Mouse (Mus musculus): Measurements from ENCODE around the gene Cabin1. TPM values are rescaled to one million over a fixed set of nuclear protein-coding genes. Genes with fewer than 3 reads are reported as not detected.
"Not testable (repeated sequence)": the region's sequence is repeated elsewhere in the genome, so short reads cannot be mapped to it uniquely, and the experiment has no call there.

Gene Cabin1
- polyA plus RNA-seq, 1 experiment from 2014 or later = 36.6 TPM

DNA sequence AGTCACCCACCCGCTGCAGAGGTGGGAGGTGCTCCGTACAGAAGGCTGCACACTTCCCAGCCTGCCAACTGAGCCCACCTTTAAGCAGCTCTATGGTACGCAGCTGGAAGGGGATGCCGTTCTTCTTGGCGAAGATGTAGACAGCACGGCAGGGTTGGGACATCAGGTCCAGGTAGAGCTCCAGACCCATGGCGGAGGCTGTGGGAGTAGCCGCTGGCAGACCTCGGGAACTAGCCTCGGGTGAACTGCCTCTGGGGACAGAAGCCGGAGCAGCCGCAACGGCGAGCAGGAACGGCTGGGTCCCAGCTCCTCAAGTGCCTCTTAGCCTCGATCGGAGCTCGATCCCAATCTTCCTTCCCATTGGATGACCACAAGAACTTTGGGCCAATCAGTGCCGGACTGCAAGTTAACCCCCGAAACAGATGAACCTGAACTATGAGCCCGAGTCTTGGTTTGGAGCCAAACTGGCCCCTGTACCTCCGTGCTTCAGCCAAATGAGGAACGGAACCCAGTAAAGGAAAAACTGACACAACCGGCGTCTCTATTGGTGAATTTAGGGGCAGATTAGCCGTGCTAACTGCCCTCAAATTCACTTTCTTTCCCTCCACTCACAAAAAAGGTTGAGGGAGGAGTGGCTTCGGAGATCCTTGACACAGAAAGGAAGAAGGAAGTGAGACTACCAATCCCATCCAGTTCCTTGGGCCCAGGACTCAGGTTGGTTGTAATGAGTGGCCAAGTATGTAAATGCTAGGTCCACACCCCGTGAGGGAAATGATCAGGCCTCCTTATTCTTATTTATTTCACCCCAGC is 16.8 kb upstream of the Cabin1 start, which contains the start of the genes Gm20441 and Gstt3:
Gm20441 (minus strand) TSS at position 186 of the 810 bp plus-strand sequence.
Gstt3 (minus strand) TSS at position 646 of the 810 bp plus-strand sequence.
- 1% methylated on average over 28 of the region's 28 CpGs for WGBS
- peaks cover 56% of the 10 kb centered on the region for H3K27me3 ChIP-seq (ENCODE audit: poor library complexity, severe bottlenecking)
- peaks cover 19% of the 10 kb centered on the region for H3K4me1 ChIP-seq
- peak; percentile 67 for DNase-seq (ENCODE audit: extremely low spot score, low spot score)
- 0 out of 2 replicates have a peak within 1 kb of the TSS, but pooled peaks have one; percentile 32 for H3K27ac ChIP-seq
- no peaks in the 10 kb centered on the region for H3K36me3 ChIP-seq (replicated peaks)
- peak within 1 kb of the TSS; percentile 61 for H3K4me3 ChIP-seq
- H3K9me3 ChIP-seq = no peaks in the 10 kb centered on the region

DNA sequence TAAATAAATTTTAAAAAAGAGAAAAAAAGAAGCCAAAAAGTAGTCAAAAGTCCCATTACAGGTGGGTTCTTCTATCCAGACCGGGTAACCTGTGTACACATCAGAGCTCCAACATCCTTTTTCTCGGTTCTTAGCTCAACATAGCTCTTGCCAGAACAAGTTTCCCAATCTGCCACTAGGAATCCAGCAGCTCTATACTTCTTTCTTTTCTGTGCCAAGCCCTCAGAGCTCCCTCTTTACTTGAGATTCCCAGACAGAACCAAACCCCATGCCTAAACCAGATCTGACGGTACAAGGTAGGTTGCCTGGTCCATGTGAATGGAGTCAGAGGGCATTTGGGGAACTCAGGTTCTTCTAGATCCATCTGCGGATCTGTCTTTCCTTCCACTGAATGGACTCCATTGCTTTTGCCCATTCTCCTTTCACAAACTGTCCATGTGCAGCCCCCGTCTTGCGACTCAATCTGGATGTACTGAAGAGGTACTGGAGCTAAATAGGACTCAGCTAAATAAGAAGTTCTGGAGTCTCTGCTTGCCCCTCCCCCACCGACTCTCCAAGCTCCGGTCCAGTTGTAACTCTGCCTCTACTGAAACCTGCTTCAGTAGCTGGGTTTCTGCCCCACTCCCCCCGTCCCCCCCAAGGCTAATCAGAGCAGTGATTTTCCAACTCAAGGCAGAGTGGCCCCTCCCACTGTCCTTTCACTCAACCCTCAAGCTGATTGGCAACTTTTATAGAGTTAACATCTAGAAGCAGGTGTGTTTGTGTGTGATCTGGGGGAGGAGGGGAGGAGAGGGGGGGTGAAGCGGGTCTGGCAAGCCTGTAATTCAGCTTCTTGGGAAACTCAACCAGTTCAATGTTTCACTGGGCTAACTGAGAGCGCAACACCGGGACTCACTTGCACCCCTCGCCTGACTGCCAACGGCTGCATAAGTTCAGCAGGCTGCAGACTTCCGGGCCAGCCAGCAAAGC is 15.3 kb upstream of the Cabin1 start:
- no peak for DNase-seq (ENCODE audit: extremely low spot score, low spot score)
- H3K4me3 ChIP-seq = peak overlapping the region; percentile 61
- H3K27me3 ChIP-seq (ENCODE audit: poor library complexity, severe bottlenecking) = peaks cover 56% of the 10 kb centered on the region
- H3K9me3 ChIP-seq = no peaks in the 10 kb centered on the region
- H3K36me3 ChIP-seq (replicated peaks) = no peaks in the 10 kb centered on the region
- no peak overlapping the region for H3K27ac ChIP-seq
- 41% methylated on average over 15 of the region's 15 CpGs for WGBS
- peaks cover 19% of the 10 kb centered on the region for H3K4me1 ChIP-seq

DNA sequence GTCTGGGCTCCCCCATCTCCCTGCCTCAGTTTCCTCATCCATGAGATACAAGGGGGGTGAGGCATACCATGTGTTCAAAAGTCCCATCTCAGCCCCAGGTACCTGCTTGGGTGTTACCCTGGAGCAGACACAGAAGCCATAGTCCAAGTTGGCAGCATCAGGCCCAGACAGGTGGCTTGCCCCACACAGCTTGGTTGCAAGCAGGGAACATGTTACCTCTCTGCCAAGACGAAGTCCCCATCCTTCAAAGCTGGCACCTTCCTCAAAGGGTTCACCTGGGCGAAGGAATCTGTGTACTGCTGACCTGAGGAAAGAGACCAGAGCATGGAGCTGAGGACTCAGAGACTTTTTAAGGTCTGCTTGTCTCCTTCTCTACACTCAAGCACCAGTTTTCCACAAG is 13.7 kb upstream of the Cabin1 start:
- WGBS = 90% methylated on average over 2 of the region's 2 CpGs
- Histone ChIP-seq H3K27ac (no peak overlapping the region), H3K4me1 (peaks cover 27% of the 10 kb centered on the region), H3K9me3 (no peaks in the 10 kb centered on the region), H3K27me3 (ENCODE audit: poor library complexity, severe bottlenecking) (peaks cover 56% of the 10 kb centered on the region), H3K36me3 (replicated peaks) (no peaks in the 10 kb centered on the region), H3K4me3 (no peak overlapping the region)
- no peak for DNase-seq (ENCODE audit: extremely low spot score, low spot score)

DNA sequence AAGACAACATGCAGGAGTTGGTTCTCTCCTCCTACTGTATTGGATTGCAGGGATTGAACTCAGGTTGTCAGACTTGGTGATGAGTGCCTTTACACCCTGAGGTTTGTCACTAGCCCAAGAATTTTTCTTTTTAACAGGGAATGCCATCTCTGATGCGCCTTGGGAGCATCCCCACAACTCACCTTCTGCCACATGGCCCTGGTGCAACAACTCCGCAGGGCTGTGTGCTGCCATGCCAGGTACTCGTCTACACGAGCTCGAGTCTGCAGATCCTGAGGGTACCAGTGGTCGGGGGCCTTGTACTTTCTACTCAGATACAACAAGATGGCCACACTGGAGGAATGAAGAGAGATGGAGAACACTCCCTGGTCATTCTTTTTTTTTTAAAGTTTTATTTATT is 12.4 kb upstream of the Cabin1 start:
- Histone ChIP-seq H3K27ac (no peak overlapping the region), H3K36me3 (replicated peaks) (no peaks in the 10 kb centered on the region), H3K9me3 (no peaks in the 10 kb centered on the region), H3K27me3 (ENCODE audit: poor library complexity, severe bottlenecking) (peaks cover 43% of the 10 kb centered on the region), H3K4me3 (no peak overlapping the region), H3K4me1 (peaks cover 39% of the 10 kb centered on the region)
- 92% methylated on average over 6 of the region's 6 CpGs for WGBS
- DNase-seq (ENCODE audit: extremely low spot score, low spot score) = no peak

DNA sequence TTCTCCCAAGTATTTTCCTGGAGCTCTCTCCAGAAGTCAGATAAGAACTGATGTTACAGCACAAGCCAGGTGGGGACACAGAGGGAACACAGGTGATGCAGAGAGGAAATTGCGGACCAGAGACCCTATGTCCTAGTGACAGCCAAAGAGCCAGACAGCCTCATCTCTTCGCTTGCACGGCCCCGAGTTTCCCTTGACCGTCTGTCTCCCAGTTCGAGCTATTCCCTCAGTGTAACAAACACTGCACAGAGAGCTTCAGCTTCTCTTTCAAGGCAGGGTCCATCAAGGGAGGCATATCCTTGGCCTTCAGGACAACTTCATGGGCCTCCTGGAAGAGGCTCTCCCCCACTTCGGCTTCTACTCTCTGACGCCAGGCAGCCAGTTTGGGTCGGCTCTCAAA is 10.4 kb upstream of the Cabin1 start:
- H3K9me3 ChIP-seq = no peaks in the 10 kb centered on the region
- no peak overlapping the region for H3K4me3 ChIP-seq
- H3K4me1 ChIP-seq = peaks cover 22% of the 10 kb centered on the region
- DNase-seq (ENCODE audit: extremely low spot score, low spot score) = no peak
- no peaks in the 10 kb centered on the region for H3K36me3 ChIP-seq (replicated peaks)
- WGBS = 88% methylated on average over 9 of the region's 9 CpGs
- H3K27me3 ChIP-seq (ENCODE audit: poor library complexity, severe bottlenecking) = peaks cover 24% of the 10 kb centered on the region
- H3K27ac ChIP-seq = no peak overlapping the region

DNA sequence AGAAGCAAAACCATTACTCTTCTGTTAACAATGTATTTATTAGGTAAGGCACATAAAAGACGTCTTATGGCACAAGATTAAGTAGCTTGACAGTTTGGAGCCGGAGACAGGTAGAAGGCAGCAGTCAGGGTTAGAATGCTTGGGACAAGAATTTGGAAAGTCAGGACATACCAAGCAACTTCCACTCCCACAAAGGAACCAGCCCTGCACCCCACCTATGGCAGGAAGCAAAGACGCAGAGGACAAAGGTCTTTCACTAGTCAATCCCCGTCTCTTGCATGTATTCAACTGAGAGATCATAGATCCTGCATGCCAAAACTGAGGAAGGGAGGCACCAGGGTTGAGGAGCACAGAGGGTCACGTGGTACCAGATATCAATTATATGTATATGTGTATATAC is 10.0 kb upstream of the Cabin1 start:
- WGBS = 88% methylated on average over 5 of the region's 5 CpGs
- no peak for DNase-seq (ENCODE audit: extremely low spot score, low spot score)
- Histone ChIP-seq H3K27ac (no peak overlapping the region), H3K27me3 (ENCODE audit: poor library complexity, severe bottlenecking) (peaks cover 19% of the 10 kb centered on the region), H3K9me3 (no peaks in the 10 kb centered on the region), H3K4me1 (peaks cover 21% of the 10 kb centered on the region), H3K4me3 (no peak overlapping the region), H3K36me3 (replicated peaks) (no peaks in the 10 kb centered on the region)

DNA sequence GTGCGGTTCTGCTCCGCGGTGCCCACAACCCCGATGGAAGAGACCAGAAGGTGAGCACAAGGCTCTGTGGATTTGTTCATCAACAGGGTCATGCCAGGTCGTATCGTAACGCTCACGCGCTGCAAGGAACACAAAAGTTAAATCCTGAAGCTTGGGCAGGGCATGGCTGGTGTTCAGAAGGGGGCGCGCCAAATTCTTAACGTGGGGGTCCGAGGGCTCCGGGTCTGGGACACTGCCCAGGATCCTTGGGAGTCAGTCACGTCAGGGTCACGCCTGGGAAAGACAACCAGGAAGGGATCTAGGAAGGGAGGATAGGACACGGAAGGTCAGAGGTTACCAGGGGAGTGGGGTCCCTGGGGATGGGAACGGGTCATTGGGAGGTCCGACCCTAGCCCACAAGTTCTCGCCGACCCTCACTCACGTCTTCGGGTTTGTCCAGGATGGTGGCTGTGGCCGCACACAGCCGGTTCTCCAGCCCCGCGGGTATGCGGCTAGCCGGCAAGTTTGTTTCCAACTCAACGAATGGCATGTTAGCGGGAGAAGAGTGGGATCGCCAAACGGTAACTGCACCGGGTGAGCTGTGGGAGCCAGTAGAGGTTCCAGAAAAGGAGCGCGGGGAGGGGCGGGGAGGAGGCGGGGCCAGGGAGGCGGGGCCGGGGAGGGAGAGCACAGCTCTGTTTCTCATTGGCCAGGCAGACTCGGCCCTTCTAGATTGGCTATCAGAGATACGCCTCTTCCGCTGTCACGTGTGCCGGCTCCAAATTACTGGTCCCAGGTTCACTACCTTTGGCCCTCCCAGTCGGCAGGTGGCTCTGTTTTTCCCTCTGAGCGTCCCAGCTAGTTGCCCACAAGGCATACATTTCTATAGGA is 8.9 kb upstream of the Cabin1 start, which contains the start of gene Ddt:
Ddt (minus strand) TSS at position 620 of the 870 bp plus-strand sequence.
- DNase-seq (ENCODE audit: extremely low spot score, low spot score) = peak; percentile 92
- peak within 1 kb of the TSS; percentile 79 for H3K4me3 ChIP-seq
- WGBS = under 1% methylated on average over 47 of the region's 47 CpGs
- peaks cover 12% of the 10 kb centered on the region for H3K27me3 ChIP-seq (ENCODE audit: poor library complexity, severe bottlenecking)
- no peaks in the 10 kb centered on the region for H3K9me3 ChIP-seq
- peak within 1 kb of the TSS; percentile 83 for H3K27ac ChIP-seq
- H3K4me1 ChIP-seq = peaks cover 21% of the 10 kb centered on the region
- H3K36me3 ChIP-seq (replicated peaks) = no peaks in the 10 kb centered on the region

DNA sequence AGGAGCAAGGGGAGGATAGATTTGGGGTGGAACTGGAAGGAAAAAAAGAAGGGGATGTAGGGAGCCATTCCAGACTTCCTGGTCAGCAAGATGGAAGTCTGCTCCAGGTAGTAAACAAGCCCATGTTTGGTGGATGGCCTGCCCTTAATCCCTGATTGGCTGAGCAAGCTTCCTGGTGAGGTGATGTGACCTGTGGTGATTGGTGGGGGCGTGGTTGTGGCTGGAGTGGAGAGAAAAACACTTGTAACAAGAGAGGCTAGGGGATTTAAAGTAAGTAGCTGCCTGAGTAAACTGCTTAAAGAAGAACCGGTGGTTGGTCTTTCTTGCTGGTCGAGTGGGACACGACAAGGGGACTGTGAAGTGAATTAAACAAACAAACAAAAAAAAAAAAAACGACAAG is 3.6 kb upstream of the Cabin1 start:
- not testable (repeated sequence) for H3K9me3 ChIP-seq; H3K27me3 ChIP-seq (ENCODE audit: poor library complexity, severe bottlenecking); H3K4me3 ChIP-seq; H3K36me3 ChIP-seq (replicated peaks); H3K27ac ChIP-seq; DNase-seq (ENCODE audit: extremely low spot score, low spot score)
- WGBS = 33% methylated on average over 5 of the region's 5 CpGs
- peaks cover 24% of the 10 kb centered on the region for H3K4me1 ChIP-seq

DNA sequence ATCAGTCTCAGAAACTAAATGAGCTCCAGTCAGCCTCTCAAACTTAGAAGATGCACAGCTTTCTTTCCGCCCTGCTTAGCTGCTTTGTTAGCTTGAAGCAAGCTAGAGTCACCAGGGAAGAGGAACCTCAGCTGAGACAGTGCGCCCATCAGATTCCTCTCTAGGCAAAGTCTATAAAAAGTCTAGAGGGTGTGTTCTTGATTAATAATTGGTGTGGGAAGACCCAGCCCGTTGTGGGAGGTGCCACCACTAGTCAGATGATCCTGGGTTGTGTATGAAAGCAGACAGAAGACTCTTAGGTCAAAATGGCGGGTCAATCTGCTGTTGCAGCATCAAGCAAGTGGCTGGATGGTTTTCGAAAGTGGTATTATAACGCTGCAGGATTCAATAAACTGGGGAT is 2.7 kb upstream of the Cabin1 start:
- no peak for DNase-seq (ENCODE audit: extremely low spot score, low spot score)
- Histone ChIP-seq H3K27ac (no peak overlapping the region), H3K4me3 (no peak overlapping the region), H3K9me3 (no peaks in the 10 kb centered on the region), H3K36me3 (replicated peaks) (peaks cover under 1% of the 10 kb centered on the region), H3K4me1 (peaks cover 19% of the 10 kb centered on the region), H3K27me3 (ENCODE audit: poor library complexity, severe bottlenecking) (no peaks in the 10 kb centered on the region)
- WGBS = 87% methylated on average over 6 of the region's 6 CpGs

DNA sequence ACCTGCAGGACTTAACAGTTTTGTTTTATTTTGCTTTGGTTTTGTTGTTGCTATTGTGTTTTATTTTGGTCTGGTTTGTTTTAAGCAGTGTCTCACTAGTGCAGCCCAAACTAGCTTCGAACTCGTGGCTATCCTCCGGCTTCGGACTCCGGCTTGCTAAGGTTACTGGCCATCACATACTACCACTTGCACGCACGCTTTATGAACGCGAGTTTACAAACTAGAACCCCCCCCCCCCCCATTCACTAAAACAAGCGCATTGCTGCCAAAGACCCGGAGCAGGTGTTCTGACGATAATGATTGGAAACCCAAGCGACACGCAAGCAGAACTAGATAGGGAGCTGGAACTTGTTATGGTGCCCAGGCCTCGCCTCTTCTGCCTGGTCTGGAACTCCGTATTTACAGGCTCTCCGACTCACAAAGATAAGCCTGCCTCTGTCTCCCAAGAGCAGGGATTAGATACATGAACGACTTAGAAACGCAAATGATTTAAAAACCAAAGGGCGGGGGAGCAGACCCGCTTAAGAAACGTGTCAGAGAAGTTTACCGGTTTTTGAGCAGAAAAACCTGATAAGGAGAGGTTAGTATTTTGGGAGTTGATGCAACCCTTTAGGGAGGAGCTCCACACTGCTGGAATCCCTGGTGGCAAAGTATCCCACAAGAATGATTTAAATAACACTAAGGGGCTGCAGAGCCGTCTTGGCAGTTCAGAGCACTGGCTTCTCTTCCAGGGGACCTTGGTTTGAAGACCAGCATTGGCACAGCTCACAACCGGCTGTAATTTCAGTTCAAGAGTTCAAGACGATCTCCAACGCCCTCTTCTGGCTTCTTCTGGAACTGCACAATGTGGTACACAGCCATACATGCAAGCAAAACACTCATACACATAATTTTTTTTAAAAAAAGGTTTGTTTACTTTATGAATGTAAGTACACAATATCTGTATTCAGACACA is 655 bp upstream of the Cabin1 start:
- Histone ChIP-seq H3K4me1 (peaks cover 17% of the 10 kb centered on the region), H3K36me3 (replicated peaks) (peaks cover 21% of the 10 kb centered on the region), H3K27ac (peak overlapping the region; percentile 87), H3K9me3 (no peaks in the 10 kb centered on the region), H3K27me3 (ENCODE audit: poor library complexity, severe bottlenecking) (no peaks in the 10 kb centered on the region), H3K4me3 (peak overlapping the region; percentile 74)
- peak; percentile 82 for DNase-seq (ENCODE audit: extremely low spot score, low spot score)
- 1% methylated on average over 27 of the region's 27 CpGs for WGBS

DNA sequence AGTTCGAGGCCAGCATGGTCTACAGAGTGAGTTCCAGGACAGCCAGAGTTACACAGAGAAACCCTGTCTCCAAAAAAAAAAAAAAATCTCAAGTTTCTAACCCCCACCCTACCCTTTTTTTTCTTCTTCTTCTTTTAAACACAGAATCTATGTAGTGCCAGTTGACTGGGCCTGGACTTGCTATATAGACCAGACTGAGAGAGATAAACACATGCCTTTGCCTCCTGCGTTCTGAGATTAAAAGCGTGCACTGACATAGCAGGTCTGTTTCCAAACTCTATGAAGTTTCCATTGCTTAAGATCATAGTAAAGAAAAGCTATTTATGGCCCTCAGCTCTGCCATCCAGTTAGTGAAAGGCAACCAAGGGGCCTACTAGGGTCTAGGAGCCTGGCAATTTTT is 1.7 kb downstream of the Cabin1 start:
- WGBS = 91% methylated on average over 3 of the region's 3 CpGs
- Histone ChIP-seq H3K4me1 (peaks cover 17% of the 10 kb centered on the region), H3K9me3 (no peaks in the 10 kb centered on the region), H3K36me3 (replicated peaks) (peaks cover 45% of the 10 kb centered on the region), H3K4me3 (no peak overlapping the region), H3K27ac (no peak overlapping the region), H3K27me3 (ENCODE audit: poor library complexity, severe bottlenecking) (no peaks in the 10 kb centered on the region)
- DNase-seq (ENCODE audit: extremely low spot score, low spot score) = no peak
